Comparison of ENCODE assay signal across 25 mouse cellular contexts in genomic region chr9:105780696-105781095, GRCm38 (mm10). TPM values are rescaled to one million over a fixed set of nuclear protein-coding genes. Genes with fewer than 3 reads are reported as not detected.
"Had no signal": no experiment of that assay in that cellular context is flagged by ENCODE, and none has a peak within 500 bp of the region (broad histone marks: within the 10 kb centered on the region; RNA-seq: fewer than 3 reads in every experiment).

No protein-coding gene starts in this region.

- H3K9ac ChIP-seq: heart, embryonic 13.5 days; heart, embryonic 15.5 days; hindbrain, embryonic 13.5 days; hindbrain, embryonic 15.5 days; kidney, embryonic 15.5 days; limb, embryonic 13.5 days; limb, embryonic 15.5 days; liver, embryonic 12.5 days; liver, embryonic 14.5 days had no signal

- H3K36me3 ChIP-seq: heart, embryonic 15.5 days; hindbrain, embryonic 13.5 days; hindbrain, embryonic 15.5 days; kidney, embryonic 15.5 days; limb, embryonic 13.5 days; limb, embryonic 15.5 days; liver, embryonic 12.5 days had no signal

- H3K27me3 ChIP-seq: heart, embryonic 13.5 days; heart, embryonic 15.5 days; hindbrain, embryonic 13.5 days; hindbrain, embryonic 15.5 days; kidney, embryonic 15.5 days; limb, embryonic 13.5 days; limb, embryonic 15.5 days; liver, embryonic 12.5 days had no signal

- DNase-seq: gastrocnemius, postnatal 14 days; gastrocnemius, postnatal 36 days; heart, adult 18-20 months; heart, postnatal 14 days; heart, postnatal 36 days; kidney, adult 11 months; kidney, adult 2 months; kidney, adult 9 months; kidney, postnatal 14 days; kidney, postnatal 36 days; layer of hippocampus, adult 9-11 months; layer of hippocampus, postnatal 36 days; left cerebral cortex, postnatal 4 days had no signal

- H3K27ac ChIP-seq: heart, embryonic 13.5 days; heart, embryonic 15.5 days; hindbrain, embryonic 13.5 days; hindbrain, embryonic 15.5 days; hindbrain, postnatal 0 days; kidney, embryonic 15.5 days; kidney, postnatal 0 days; limb, embryonic 13.5 days; limb, embryonic 15.5 days; liver, embryonic 12.5 days; liver, embryonic 14.5 days had no signal

- H3K4me3 ChIP-seq: heart, embryonic 13.5 days; heart, embryonic 15.5 days; hindbrain, embryonic 13.5 days; hindbrain, embryonic 15.5 days; kidney, embryonic 15.5 days; limb, embryonic 13.5 days; limb, embryonic 15.5 days; liver, embryonic 12.5 days had no signal

- H3K4me1 ChIP-seq: heart, embryonic 15.5 days; hindbrain, embryonic 13.5 days; hindbrain, embryonic 15.5 days; kidney, embryonic 15.5 days; limb, embryonic 13.5 days; limb, embryonic 15.5 days; liver, embryonic 12.5 days had no signal

RNA-seq across cellular contexts. Expression of gene Col6a6, which starts 47.3 kb away (rescaled TPM):
- total RNA-seq: hematopoietic stem cell, adult 5-6 weeks had no signal
